Mouse (Mus musculus): ENCODE results near the gene Rbm15.
A peak's percentile ranks its signal among the peaks of the same experiment; 100 is the strongest.
"Not testable (repeated sequence)": the region's sequence is repeated elsewhere in the genome, so short reads cannot be mapped to it uniquely, and the experiment has no call there.

The Rbm15 gene

GRCm38 (mm10) chr3:107331746-107332126 lies 1.7 kb downstream of the Rbm15 start:
- no peak for DNase-seq (ENCODE audit: low read depth, low spot score)

DNA sequence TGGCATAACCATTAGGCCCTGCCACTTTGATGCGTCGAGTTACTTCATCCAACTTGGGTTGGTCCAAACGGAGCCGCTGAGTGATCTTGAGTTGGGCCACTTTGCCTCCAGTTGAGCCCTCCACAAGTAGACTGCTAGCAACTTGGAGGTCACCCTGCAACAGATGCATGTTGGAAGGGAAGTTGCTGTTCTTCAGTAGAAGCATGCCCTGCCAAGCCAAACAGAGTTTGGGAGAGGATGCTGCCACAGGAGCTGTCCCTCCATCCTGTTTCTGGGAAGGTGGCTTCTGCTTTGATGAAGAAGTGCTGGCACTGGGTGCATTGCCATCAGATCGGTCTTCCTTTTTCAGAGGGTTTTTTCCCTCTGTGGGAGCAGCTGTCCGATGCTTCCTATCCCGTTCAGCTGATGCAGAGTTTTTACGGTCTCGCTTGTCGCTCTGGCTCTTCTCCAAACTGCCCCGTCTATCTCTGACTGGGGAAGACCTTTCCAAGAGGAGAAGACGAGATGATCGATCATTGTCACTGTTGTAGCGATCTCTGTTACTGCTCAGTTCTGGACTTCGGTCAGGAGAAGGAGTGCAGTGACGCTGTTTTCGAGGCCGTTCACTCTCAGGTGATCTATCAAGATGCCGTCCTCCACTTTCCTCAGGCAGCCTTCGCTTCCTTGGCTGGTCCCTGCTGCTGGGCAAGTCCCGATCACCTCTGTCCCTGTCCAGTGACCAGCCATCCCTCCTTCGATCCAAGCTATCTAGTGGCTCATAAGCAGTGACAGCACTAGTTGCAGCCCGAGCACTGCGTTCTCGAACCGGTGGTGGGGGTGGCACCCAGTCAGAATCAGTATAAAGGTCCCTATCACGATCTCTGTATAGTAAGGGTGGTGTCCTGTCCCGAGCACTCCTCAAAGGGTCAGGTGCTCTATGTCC lies 2.7 kb downstream of the Rbm15 start:
- no peak for DNase-seq (ENCODE audit: low read depth, low spot score)

DNA sequence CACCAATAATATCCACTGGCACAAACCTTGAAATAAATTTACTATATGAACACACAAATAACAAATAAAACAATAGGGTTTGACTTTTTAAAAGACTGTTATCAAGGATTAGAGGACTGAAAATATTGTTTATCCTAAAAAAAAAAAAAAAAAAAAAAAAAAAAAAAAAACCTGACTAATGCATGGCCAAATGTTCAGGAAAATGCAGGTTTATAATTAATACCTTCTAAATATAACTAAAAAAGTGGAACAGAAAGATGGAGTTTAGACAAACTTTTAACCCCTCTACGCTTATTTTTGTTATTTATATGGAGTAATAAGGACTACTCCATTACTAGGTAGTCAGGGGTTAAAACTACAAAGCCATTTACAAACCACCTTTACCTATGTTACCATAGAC lies 7.0 kb downstream of the Rbm15 start:
- DNase-seq (ENCODE audit: low read depth, low spot score) = no peak

DNA sequence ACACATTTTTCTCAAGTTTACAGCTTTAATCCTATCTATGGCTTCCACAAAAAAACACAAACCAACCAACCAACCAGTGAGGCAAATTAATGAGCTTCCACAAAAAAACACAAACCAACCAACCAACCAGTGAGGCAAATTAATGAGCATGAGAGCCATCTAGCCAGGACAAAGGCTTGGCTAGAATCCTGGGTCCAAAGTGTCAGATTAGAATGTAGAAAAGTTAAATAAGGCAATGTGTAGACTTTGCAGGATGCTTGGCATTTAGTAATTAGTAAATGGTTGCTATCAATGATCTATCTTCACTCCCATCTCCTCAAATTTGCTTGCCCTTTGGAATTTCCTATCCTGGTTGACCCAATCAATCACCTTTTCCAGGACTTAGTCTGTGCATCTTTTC lies 11.7 kb downstream of the Rbm15 start:
- no peak for DNase-seq (ENCODE audit: low read depth, low spot score)

DNA sequence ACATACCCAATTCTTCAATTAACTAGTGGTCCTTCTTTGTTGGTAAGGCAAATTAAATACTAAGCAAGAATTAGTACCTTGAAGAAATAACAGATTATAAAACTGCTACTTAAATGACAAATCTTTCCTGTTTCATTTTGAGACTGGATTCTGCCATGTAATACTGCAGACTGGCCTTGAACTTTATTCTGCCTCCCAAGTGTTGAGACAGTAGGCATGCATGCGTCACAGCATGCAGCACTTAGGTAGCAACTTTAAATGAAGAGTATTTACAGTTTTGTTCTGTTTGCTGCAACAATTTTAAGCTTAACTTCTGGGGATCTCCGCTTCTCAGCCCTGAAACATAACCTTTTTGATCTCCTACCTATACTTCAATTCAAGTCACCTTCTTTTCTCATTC lies 12.3 kb downstream of the Rbm15 start:
- DNase-seq (ENCODE audit: low read depth, low spot score) = no peak

DNA sequence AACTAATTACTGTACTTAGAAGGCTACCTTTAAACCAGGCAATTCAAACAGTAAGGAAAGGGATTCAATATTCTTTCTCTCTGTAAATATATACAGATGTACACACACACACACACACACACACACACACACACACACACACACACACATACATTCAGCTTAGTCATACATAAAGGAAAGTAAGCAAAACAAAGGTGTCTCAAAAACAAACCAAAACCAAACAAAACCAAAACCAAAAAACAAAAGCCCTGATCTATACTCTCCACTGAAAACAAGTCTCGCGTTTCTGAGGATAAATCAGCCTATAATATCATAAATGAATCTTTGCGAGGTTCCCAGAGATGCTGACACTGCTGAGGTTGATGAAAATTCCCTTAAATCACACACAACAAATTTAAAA lies 16.1 kb downstream of the Rbm15 start:
- DNase-seq (ENCODE audit: low read depth, low spot score) = no peak

DNA sequence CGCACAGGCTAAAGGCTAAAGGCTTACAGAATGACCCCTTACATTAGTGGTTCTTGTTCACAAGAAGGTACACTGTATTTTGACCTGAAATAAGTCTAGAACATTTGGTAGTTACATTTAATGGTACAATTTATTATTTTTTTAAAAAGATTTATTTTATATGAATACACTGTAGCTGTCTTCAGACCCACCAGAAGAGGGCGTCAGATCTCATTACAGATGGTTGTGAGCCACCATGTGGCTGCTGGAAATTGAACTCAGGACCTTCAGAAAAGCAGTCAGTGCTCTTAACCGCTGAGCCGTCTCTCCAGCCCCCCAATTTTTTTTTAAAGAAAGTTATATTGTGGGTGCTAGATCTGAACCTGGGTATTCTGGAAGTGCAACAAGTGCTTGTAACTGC lies 36.6 kb downstream of the Rbm15 start:
- not testable (repeated sequence) for DNase-seq (ENCODE audit: low read depth, low spot score)

DNA sequence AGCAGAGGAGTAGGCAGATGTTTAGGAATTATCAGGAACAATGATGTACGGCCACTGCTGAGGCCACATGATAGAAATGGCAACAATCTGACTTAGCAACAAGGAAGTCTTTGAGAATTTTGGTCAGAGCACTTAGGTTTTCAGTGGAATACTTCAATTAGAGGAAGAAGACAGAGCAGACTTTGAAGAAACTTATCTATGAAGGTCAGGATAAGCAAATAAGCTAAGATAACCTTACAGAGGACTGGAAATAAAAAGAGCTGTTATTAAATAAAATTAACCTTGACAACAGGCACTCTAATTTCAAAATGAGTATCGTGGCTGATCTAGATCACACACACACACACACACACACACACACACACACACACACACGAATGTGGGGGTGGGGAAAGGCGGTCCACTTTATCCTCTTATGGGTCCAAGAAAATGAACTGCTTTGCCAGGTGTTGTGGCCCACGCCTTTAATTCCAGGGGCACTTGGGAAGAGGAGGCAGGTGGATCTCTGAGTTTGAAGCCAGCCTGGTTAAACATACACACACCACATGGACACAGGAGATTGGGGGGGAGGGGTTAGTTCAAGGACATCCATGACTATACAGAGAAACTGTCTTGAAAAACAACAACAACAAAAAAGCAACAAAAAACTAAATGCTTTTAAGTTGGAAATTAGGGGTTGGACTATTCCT lies 37.7 kb downstream of the Rbm15 start:
- DNase-seq (ENCODE audit: low read depth, low spot score) = no peak

DNA sequence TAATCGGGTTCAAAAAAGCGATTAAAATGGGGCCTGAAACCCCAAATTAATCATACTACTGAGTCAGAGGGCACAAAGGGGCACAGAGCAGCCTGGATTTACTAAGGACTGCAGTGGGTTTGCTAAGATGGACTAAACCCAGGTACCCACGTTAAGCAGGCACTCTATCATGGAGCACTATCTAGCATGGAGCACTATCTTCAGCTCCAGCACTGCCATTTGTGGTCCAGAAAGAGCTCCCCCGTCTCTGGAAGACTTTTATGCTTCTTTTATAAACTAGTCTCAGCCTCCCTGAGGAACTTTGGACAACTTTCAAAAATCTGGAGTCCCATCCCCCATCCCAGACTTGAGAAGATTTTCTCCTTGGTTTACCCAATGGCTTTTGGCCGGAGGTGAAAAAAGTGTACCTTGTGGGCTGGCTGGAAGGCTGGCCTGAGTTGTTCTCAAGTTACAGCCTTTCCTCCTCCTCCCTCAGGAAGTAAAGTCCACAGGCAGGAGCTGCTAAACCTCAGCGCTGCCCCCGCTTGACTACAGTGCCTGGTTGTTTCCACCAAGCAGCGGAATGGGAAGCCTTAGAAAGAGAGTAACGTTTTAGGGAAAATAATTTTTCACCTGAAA lies 42.6 kb downstream of the Rbm15 start, which contains the start of gene Slc16a4:
Gene Slc16a4, plus strand, starts transcription at position 467 of the 618 bp plus-strand sequence.
- no peak for DNase-seq (ENCODE audit: low read depth, low spot score)

DNA sequence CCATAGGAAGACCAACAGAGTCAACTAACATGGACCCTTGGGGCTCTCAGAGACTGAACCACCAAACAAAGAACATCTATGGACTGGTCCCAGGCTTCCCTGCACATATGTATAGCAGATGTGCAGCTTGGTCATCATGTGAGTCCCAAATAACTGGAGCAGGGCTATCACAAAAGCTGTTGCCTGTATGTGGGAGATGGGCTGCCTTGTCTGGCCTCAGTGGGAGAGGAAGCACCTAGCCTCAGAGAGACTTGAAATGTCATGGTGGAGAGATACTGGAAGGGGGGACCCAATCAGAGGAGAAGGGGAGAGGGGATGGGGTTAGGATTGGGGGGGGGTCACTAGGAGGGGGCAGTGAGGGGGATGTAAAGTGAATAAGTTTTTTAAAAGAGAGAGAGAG lies 46.1 kb downstream of the Rbm15 start:
- no peak for DNase-seq (ENCODE audit: low read depth, low spot score)

GRCm38 (mm10) chr3:107286123-107286522 lies 47.4 kb downstream of the Rbm15 start:
- DNase-seq (ENCODE audit: low read depth, low spot score) = no peak

DNA sequence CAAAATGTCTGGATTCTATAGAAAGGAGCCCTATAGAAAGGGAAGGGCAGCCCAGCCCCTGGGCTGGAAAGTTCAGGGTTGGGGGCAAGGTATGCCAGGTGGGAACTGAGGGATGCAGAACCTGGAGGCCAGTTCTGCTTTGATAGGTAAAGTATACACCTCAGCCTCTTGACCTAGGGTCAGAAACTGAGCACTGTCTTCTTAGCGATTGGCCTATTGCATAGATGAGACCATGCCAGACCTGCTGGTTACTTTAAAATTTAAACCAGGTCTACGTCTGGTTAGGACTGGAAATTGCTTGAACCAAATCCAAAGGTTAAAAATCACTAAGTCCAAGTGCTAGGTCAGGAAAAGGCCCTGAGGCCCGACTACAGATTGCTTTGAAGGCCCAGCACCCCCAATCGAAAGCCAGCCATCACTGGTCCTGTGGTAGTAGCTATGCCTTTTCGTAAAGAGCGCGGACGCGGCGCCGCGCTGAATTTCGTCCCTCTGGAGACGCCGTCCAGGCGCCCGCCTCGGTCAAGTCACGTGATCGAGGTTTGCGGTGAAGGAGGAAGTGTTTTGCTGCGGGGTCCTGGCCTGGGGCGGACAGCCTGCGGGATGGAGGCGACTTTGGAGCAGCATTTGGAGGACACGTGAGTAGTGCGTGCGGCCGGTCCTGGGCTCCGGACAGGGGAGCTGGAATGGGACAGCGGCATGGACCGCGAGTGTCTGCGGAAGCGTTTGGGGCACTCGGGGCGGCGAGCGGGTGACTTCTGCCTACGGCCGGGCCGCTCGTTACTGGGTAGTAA lies 54.8 kb downstream of the Rbm15 start, which contains the start of gene Lamtor5:
Gene Lamtor5, plus strand, starts transcription at position 380 of the 791 bp plus-strand sequence.
- DNase-seq (ENCODE audit: low read depth, low spot score) = peak; percentile 72

- DNase-seq (ENCODE audit: low read depth, low spot score) = no peak
These were observed 56.8 kb downstream of the Rbm15 start for GRCm38 (mm10) chr3:107276626-107277025.

- DNase-seq (ENCODE audit: low read depth, low spot score) = no peak
These were observed 57.5 kb downstream of the Rbm15 start for GRCm38 (mm10) chr3:107275996-107276395.

Data from retina, adult 2 months (tissue).